Mouse (Mus musculus) erythroblast, embryonic 14.5 days (primary cell): ENCODE data around the gene Gng2.

Experiments
- GATA1 ChIP-seq: IDR thresholded peaks from 2 replicates; pipeline ENCODE4 v1.6.1; 2012; ENCODE audit warnings: low read length, inconsistent platforms, mixed read lengths
- TAL1 ChIP-seq: IDR thresholded peaks from 3 replicates; pipeline ENCODE4 v1.6.1; 2012; ENCODE audit warnings: low read length, inconsistent platforms, mixed read lengths

DNA sequence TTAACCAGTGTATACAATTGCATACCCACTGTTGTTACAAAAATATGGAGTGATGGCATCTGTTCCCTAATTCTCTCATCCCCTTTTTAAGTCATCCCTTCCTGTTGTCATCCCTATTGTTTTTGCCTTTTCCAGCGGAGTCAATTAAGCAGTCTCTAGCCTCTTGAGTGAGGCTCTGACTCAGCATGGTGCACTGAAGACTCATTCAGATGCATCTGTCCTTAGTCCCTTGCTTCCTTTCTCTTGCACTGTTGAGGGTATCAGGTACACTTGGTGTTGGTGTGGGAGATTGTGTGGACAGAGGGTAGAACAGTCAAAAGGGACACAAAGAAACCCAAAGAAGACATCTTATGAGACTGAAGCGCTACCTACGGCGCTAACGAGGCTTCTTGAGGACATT, 19.4 kb upstream of the Gng2 start:
- TF ChIP-seq TAL1 (no peak), GATA1 (no peak)
